Mouse (Mus musculus): Measurements from ENCODE around the gene Fstl5.

GRCm38 (mm10) chr3:76670859-76671258, 596.8 kb downstream of the Fstl5 start:
- TF ChIP-seq CTCF (IDR thresholded peaks at IDR 0.05; ENCODE audit: low read depth) = no peak
- TF ChIP-seq EP300 (IDR thresholded peaks at IDR 0.05; ENCODE audit: low read depth) = no peak

Measured in liver, postnatal 0 days (tissue).